Mouse (Mus musculus) c-Kit-positive CD71-negative TER-119-negative erythroid progenitor cells, embryonic 14.5 days (primary cell): ENCODE measurements around the gene Cdkl5.
"Not testable (repeated sequence)": the region's sequence is repeated elsewhere in the genome, so short reads cannot be mapped to it uniquely, and the experiment has no call there.

Source experiments
- DNase-seq: peaks from one replicate; pipeline ENCODE4 v3.0.0-alpha.2; 2013; ENCODE audit warnings: low read depth

The Cdkl5 gene

GRCm38 (mm10) chrX:160906952-160907351, 87.6 kb downstream of the Cdkl5 start, which contains the start of gene Gja6:
Gja6 (minus strand) TSS chrX:160907052.
- DNase-seq, result no peak

GRCm38 (mm10) chrX:160906477-160906876, 88.0 kb downstream of the Cdkl5 start:
- no peak for DNase-seq

GRCm38 (mm10) chrX:160905913-160906312, 88.6 kb downstream of the Cdkl5 start:
- no peak for DNase-seq

- peak; percentile 14 for DNase-seq
These were observed 89.3 kb downstream of the Cdkl5 start for GRCm38 (mm10) chrX:160905041-160905678.

- no peak for DNase-seq
These were observed 93.4 kb downstream of the Cdkl5 start for GRCm38 (mm10) chrX:160901118-160901517.

- no peak for DNase-seq
These were observed 102.4 kb downstream of the Cdkl5 start for GRCm38 (mm10) chrX:160892077-160892476.

- no peak for DNase-seq
These were observed 108.2 kb downstream of the Cdkl5 start for GRCm38 (mm10) chrX:160886301-160886700.

GRCm38 (mm10) chrX:160866576-160866975, 127.9 kb downstream of the Cdkl5 start:
- DNase-seq, result no peak

GRCm38 (mm10) chrX:160865022-160865421, 129.5 kb downstream of the Cdkl5 start:
- DNase-seq, result no peak

- DNase-seq, result no peak
These were observed 130.7 kb downstream of the Cdkl5 start for GRCm38 (mm10) chrX:160863689-160864383.

GRCm38 (mm10) chrX:160808226-160808625, 186.3 kb downstream of the Cdkl5 start:
- DNase-seq, result no peak

- no peak for DNase-seq
These were observed 189.9 kb downstream of the Cdkl5 start for GRCm38 (mm10) chrX:160804409-160805150.

- no peak for DNase-seq
These were observed 199.6 kb downstream of the Cdkl5 start for GRCm38 (mm10) chrX:160794920-160795319.

GRCm38 (mm10) chrX:160782276-160782675, 212.2 kb downstream of the Cdkl5 start:
- no peak for DNase-seq

GRCm38 (mm10) chrX:160773033-160773432, 221.5 kb downstream of the Cdkl5 start:
- DNase-seq, result no peak

GRCm38 (mm10) chrX:160769622-160770021, 224.9 kb downstream of the Cdkl5 start:
- DNase-seq, result not testable (repeated sequence)

GRCm38 (mm10) chrX:160767713-160768112, 226.8 kb downstream of the Cdkl5 start, which contains the start of gene Rs1:
Rs1 (plus strand) TSS chrX:160768013.
- DNase-seq, result no peak

- no peak for DNase-seq
These were observed 228.3 kb downstream of the Cdkl5 start for GRCm38 (mm10) chrX:160766233-160766616.

- DNase-seq, result peak; percentile 74
These were observed 228.9 kb downstream of the Cdkl5 start for GRCm38 (mm10) chrX:160765389-160766232.

GRCm38 (mm10) chrX:160750808-160751207, 243.7 kb downstream of the Cdkl5 start:
- no peak for DNase-seq

- DNase-seq, result no peak
These were observed 245.9 kb downstream of the Cdkl5 start for GRCm38 (mm10) chrX:160748653-160749052.

- no peak for DNase-seq
These were observed 249.1 kb downstream of the Cdkl5 start for GRCm38 (mm10) chrX:160745399-160745798.
